33 mouse cellular contexts compared by ENCODE assay signal in the genomic region with DNA sequence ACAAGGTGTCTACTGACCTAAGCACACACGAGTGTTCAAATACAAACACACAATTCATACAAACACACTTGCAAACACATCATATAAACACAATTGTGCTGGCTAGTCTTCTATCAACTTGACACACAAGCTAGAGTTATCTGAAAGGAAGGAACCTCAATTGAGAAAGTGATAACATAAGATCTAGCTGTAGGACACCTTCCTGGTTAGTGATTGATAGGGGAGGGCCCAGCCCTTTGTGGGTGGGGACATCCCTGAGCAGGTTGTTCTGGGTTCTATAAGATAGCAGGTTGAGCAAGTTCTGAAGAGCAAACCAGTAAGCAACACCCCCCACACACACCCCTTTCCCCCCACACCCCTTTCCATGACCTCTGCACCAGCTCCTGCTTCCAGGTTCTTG. TPM values are rescaled to one million over a fixed set of nuclear protein-coding genes. Genes with fewer than 3 reads are reported as not detected.
DNase-seq lines count a peak whose midpoint lies in the region; ATAC-seq and TF ChIP-seq lines count a peak whose summit lies in the region.
"Had no signal": no experiment of that assay in that cellular context is flagged by ENCODE, and none has a peak within 500 bp of the region (broad histone marks: within the 10 kb centered on the region; RNA-seq: fewer than 3 reads in every experiment).

No protein-coding gene starts in this region.

- peak overlapping the region; percentile 10; the same call in 1 of the 2 replicates for H3K4me2 ChIP-seq in liver, embryonic 11.5 days
- no peak overlapping the region for H3K4me2 ChIP-seq in liver, postnatal 0 days (ENCODE audit: low read depth, low read length)
- H3K4me2 ChIP-seq: embryonic facial prominence, embryonic 15.5 days; forebrain, embryonic 12.5 days; heart, embryonic 12.5 days; limb, embryonic 12.5 days; midbrain, embryonic 12.5 days had no signal

- H3K27me3 ChIP-seq in liver, embryonic 11.5 days (replicated peaks; ENCODE audit: control insufficient read depth, insufficient read depth, low read length): no peaks in the 10 kb centered on the region
- H3K27me3 ChIP-seq in liver, postnatal 0 days (ENCODE audit: insufficient read depth, low read length): no peaks in the 10 kb centered on the region
- H3K27me3 ChIP-seq: embryonic facial prominence, embryonic 15.5 days; forebrain, embryonic 12.5 days; limb, embryonic 12.5 days; midbrain, embryonic 12.5 days had no signal

- no peaks in the 10 kb centered on the region; the same call in 1 of the 2 replicates for H3K9me3 ChIP-seq in liver, embryonic 11.5 days (ENCODE audit: control insufficient read depth, low read length)
- H3K9me3 ChIP-seq in liver, postnatal 0 days (ENCODE audit: low read length): no peaks in the 10 kb centered on the region; the same call in 1 of the 2 replicates
- H3K9me3 ChIP-seq: embryonic facial prominence, embryonic 15.5 days; forebrain, embryonic 12.5 days; limb, embryonic 12.5 days had no signal

- WGBS in liver, embryonic 11.5 days: 70% methylated on average over 1 of the region's 1 CpGs
- WGBS in liver, postnatal 0 days (ENCODE audit: insufficient replicate concordance): 72% methylated on average over 1 of the region's 1 CpGs

- intact Hi-C loops in left cerebral cortex, postnatal 14 days (cut with DNase I): no loop called here

- H3K4me3 ChIP-seq in liver, embryonic 11.5 days (ENCODE audit: low read depth, low read length): no peak overlapping the region
- no peak overlapping the region for H3K4me3 ChIP-seq in liver, postnatal 0 days (ENCODE audit: low read depth, low read length)
- H3K4me3 ChIP-seq: embryonic facial prominence, embryonic 15.5 days; forebrain, embryonic 12.5 days; heart, embryonic 12.5 days; left cerebral cortex, adult 2 months; limb, embryonic 12.5 days; midbrain, embryonic 12.5 days had no signal

- no peak overlapping the region for H3K9ac ChIP-seq in liver, embryonic 11.5 days (ENCODE audit: low read depth, low read length)
- no peak overlapping the region for H3K9ac ChIP-seq in liver, postnatal 0 days (replicated peaks)
- H3K9ac ChIP-seq: embryonic facial prominence, embryonic 15.5 days; forebrain, embryonic 12.5 days; heart, embryonic 12.5 days; limb, embryonic 12.5 days; midbrain, embryonic 12.5 days had no signal

- peaks cover 17% of the 10 kb centered on the region for H3K4me1 ChIP-seq in liver, embryonic 11.5 days (replicated peaks; ENCODE audit: control insufficient read depth, insufficient read depth, low read length)
- peaks cover 10% of the 10 kb centered on the region for H3K4me1 ChIP-seq in liver, postnatal 0 days (ENCODE audit: insufficient read depth)
- H3K4me1 ChIP-seq: limb, embryonic 12.5 days; midbrain, embryonic 12.5 days had no signal

- TF ChIP-seq EP300 in liver, postnatal 0 days (IDR thresholded peaks at IDR 0.05; ENCODE audit: low read depth): peak; percentile 89

- ATAC-seq in liver, embryonic 11.5 days (replicated peaks; ENCODE audit: low FRiP score): peak; percentile 76
- no peak for ATAC-seq in liver, postnatal 0 days
- ATAC-seq: hindbrain, postnatal 0 days had no signal

- DNase-seq in MEL-GATA-1-ER (ENCODE audit: extremely low read depth, low read depth): peak; percentile 40
- DNase-seq in c-Kit-positive CD71-positive TER-119-positive erythroid progenitor cells, embryonic 14.5 days (ENCODE audit: low spot score): peak; percentile 70
- no peak for DNase-seq in liver, embryonic 11.5 days (ENCODE audit: low spot score)
- no peak for DNase-seq in liver, postnatal 0 days
- no peak for DNase-seq in left cerebral cortex, adult 9 months (ENCODE audit: low spot score in 2 of 2)
- DNase-seq in gastrocnemius, postnatal 10 days: no peak
- no peak for DNase-seq in left cerebral cortex, postnatal 14 days (ENCODE audit: low spot score in 2 of 2)
- DNase-seq: adrenal gland, postnatal 10 days; B cell, adult 2 months; cerebellum, adult 9-11 months; heart, postnatal 10 days; kidney, adult 18-20 months; layer of hippocampus, adult 9-11 months; lung, adult 2 months; lung, postnatal 14 days; right cerebral cortex, postnatal 25 days; spleen, adult 18-20 months; thymus, postnatal 14 days had no signal

- peaks cover 8% of the 10 kb centered on the region for H3K36me3 ChIP-seq in liver, embryonic 11.5 days (ENCODE audit: control insufficient read depth, insufficient read depth, low read length)
- H3K36me3 ChIP-seq in liver, postnatal 0 days (replicated peaks; ENCODE audit: insufficient read depth, low read length): peaks cover 6% of the 10 kb centered on the region

- H3K27ac ChIP-seq in liver, embryonic 11.5 days (ENCODE audit: low read depth, low read length): no peak overlapping the region
- H3K27ac ChIP-seq in liver, postnatal 0 days (ENCODE audit: low read depth): no peak overlapping the region
- H3K27ac ChIP-seq: embryonic facial prominence, embryonic 15.5 days; forebrain, embryonic 12.5 days; hindbrain, postnatal 0 days; kidney, postnatal 0 days; left cerebral cortex, adult 2 months; limb, embryonic 12.5 days; midbrain, embryonic 12.5 days had no signal

- TF ChIP-seq CTCF in liver, postnatal 0 days (IDR thresholded peaks at IDR 0.05; ENCODE audit: low read depth): no peak

RNA-seq across cellular contexts. Expression of gene Ermp1, which starts 1.5 kb away (rescaled TPM):
- 15.9 and 18.6 TPM in 2 replicates for polyA plus RNA-seq in liver, embryonic 11.5 days (2014; fragmentation: Nextera tagmentation; extraction: Ambion mirVana)
- polyA plus RNA-seq in liver, postnatal 0 days (2015; fragmentation: Nextera tagmentation; extraction: Ambion mirVana): 4.1 and 4.3 TPM in 2 replicates
- 10 to 100 TPM in 1 of 2 experiments, 1 to 10 TPM in 1; 9.7 to 10.3 TPM for total RNA-seq in gastrocnemius, postnatal 10 days (2021)
- 10 to 100 TPM; 38.4 to 39.9 TPM for total RNA-seq in left cerebral cortex, postnatal 14 days (2021)

RNA-seq across cellular contexts. Expression of gene Mlana, which starts 47.9 kb away (rescaled TPM):
- polyA plus RNA-seq in liver, embryonic 11.5 days (2014; fragmentation: Nextera tagmentation; extraction: Ambion mirVana): not detected in 2 replicates
- polyA plus RNA-seq in liver, postnatal 0 days (2015; fragmentation: Nextera tagmentation; extraction: Ambion mirVana): not detected in 2 replicates
- under 1 TPM in 1 of 2 experiments, not detected in 1; 0.45 TPM for total RNA-seq in gastrocnemius, postnatal 10 days (2021)
- under 1 TPM; 0.66 to 0.76 TPM for total RNA-seq in left cerebral cortex, postnatal 14 days (2021)
- total RNA-seq: adrenal gland, postnatal 10 days; common myeloid progenitor, adult 5-6 weeks; gastrocnemius, adult 18-20 months; hindbrain, postnatal 0 days; megakaryocyte progenitor cell, adult 5-6 weeks; monocyte, adult 5-6 weeks had no signal
- polyA plus RNA-seq: forebrain, embryonic 12.5 days; gonadal fat pad, adult 2 months; hindbrain, postnatal 0 days; kidney, postnatal 0 days; large intestine, adult 2 months; limb, embryonic 12.5 days; midbrain, embryonic 12.5 days; neural tube, embryonic 11.5 days had no signal

Comparison
In these comparisons a context has a peak if more than half of its experiments do, and no peak if none do; other contexts are left out.
1. DNase-seq: peak in MEL-GATA-1-ER (single experiment) and c-Kit-positive CD71-positive TER-119-positive erythroid progenitor cells, embryonic 14.5 days (single experiment); none in liver, embryonic 11.5 days (single experiment), liver, postnatal 0 days (single experiment), left cerebral cortex, adult 9 months (0 of 2), gastrocnemius, postnatal 10 days (single experiment) and left cerebral cortex, postnatal 14 days (0 of 2).